Mouse (Mus musculus) leukemia stem cell, adult 10-12 weeks (primary cell): ENCODE data around the gene Cbfa2t2. TPM values are rescaled to one million over a fixed set of nuclear protein-coding genes. Genes with fewer than 3 reads are reported as not detected.

Source experiments
- polyA plus RNA-seq: library from polyadenylated mRNA; stranded (reverse); fragments of >175 nt; gene quantifications from 2 replicates; pipeline ENCODE4 v1.2.3, GENCODE M21; 2012; ENCODE audit warnings: low replicate concordance

Gene Cbfa2t2
- 4.7 and 12.4 TPM in 2 replicates for polyA plus RNA-seq

GRCm38 (mm10) chr2:154436458-154437190, at the start of gene Cbfa2t2:
Gene Cbfa2t2 (plus strand): TSS chr2:154436481.

GRCm38 (mm10) chr2:154407643-154408445, 28.4 kb upstream of the Cbfa2t2 start, which contains the start of gene Snta1:
Gene Snta1 (minus strand): TSS chr2:154408099.

GRCm38 (mm10) chr2:154546711-154547110, 110.4 kb downstream of the Cbfa2t2 start, which contains the start of gene 1700003F12Rik:
Gene 1700003F12Rik (plus strand): TSS chr2:154547085.

GRCm38 (mm10) chr2:154551476-154551875, 115.2 kb downstream of the Cbfa2t2 start, which contains the start of gene Actl10:
Gene Actl10 (plus strand): TSS chr2:154551776.

GRCm38 (mm10) chr2:154558264-154559039, 122.2 kb downstream of the Cbfa2t2 start, which contains the start of gene Necab3:
Gene Necab3 (minus strand): TSS chr2:154558890.

GRCm38 (mm10) chr2:154569836-154570286, 133.6 kb downstream of the Cbfa2t2 start, which contains the start of gene E2f1:
Gene E2f1 (minus strand): TSS chr2:154569892.

Other genes with a start within 250 kb of the Cbfa2t2 start
- not detected in 2 replicates for gene Bpifb1, start 245.7 kb upstream of the Cbfa2t2 start, polyA plus RNA-seq
- not detected in 2 replicates for gene Bpifb5, start 212.7 kb upstream of the Cbfa2t2 start, polyA plus RNA-seq
- not detected in 2 replicates for gene Bpifb9a, start 178.6 kb upstream of the Cbfa2t2 start, polyA plus RNA-seq
- not detected in 2 replicates for gene Bpifb9b, start 129.3 kb upstream of the Cbfa2t2 start, polyA plus RNA-seq
- gene Cdk5rap1, start 63.5 kb upstream of the Cbfa2t2 start, polyA plus RNA-seq: 0.18 and 1.0 TPM in 2 replicates
- 2.5 and 2.7 TPM in 2 replicates for gene Snta1, start 28.4 kb upstream of the Cbfa2t2 start, polyA plus RNA-seq
- 0.64 and 0.74 TPM in 2 replicates for gene 1700003F12Rik, start 110.6 kb downstream of the Cbfa2t2 start, polyA plus RNA-seq
- gene Actl10, start 115.3 kb downstream of the Cbfa2t2 start, polyA plus RNA-seq: not detected in 2 replicates
- 2.2 and 8.2 TPM in 2 replicates for gene Necab3, start 122.4 kb downstream of the Cbfa2t2 start, polyA plus RNA-seq
- gene E2f1, start 133.4 kb downstream of the Cbfa2t2 start, polyA plus RNA-seq: 64.9 and 73.1 TPM in 2 replicates
- gene Pxmp4, start 167.2 kb downstream of the Cbfa2t2 start, polyA plus RNA-seq: 2.2 and 9.4 TPM in 2 replicates
- gene Zfp341, start 176.8 kb downstream of the Cbfa2t2 start, polyA plus RNA-seq: 6.7 and 9.3 TPM in 2 replicates
- gene 4930519P11Rik, start 177.0 kb downstream of the Cbfa2t2 start, polyA plus RNA-seq: 4.1 and 10.3 TPM in 2 replicates
- 42.2 and 77.8 TPM in 2 replicates for gene Chmp4b, start 215.2 kb downstream of the Cbfa2t2 start, polyA plus RNA-seq